Mouse (Mus musculus) right cerebral cortex, postnatal 10 days (tissue): ENCODE measurements at regions not wholly inside any gene's neighbourhood (a gene's known extent, or its start where the extent isn't known, plus 50 kb on each side); places are given as distances from the start of the nearest gene placed in this dataset.

Experiments used
- DNase-seq, 2 experiments: peaks; one replicate each; pipeline ENCODE4 v3.0.0; 2021; ENCODE audit warnings: low spot score in 2 of 2

DNA sequence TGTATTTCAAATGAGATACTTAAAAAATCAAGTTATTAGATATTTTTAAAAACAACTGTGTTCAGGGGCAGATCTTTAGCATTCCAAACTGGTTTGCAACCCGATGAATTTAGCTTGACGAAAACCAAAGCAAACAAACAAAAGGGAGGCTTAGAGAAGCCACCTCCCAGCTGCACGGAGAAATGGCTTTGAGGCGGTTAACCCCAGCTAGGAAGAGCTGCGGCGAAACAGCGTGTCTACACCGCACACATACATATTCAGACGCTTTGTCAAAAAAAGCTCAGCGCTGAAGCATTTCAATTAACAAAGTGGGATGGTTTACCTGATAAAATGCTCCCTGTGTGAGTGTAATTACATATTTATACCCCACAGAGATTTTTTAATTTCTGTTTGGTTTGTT is 123.0 kb upstream of the Ap5m1 start:
- no peak for DNase-seq

DNA sequence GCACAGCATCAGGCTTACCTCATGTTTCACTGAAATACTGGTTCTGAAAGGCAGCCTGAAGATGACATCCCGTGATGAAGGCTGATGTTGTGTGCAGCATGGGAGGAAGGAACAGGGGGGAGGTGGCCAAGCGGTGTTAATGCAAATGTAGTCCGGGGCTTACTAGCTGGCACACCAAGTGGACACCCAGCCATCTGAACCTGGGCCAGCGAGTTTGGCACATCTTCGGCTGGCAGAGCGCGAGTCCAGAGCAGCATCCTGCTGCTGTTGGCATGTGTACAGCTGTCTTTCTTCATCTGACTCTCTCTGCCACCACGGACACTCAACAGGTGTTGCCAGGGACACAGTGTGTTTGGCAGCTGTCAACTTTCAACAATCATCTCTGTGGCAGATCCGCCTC is 135.0 kb upstream of the Ap5m1 start:
- DNase-seq = peak; percentile 62 to 70

DNA sequence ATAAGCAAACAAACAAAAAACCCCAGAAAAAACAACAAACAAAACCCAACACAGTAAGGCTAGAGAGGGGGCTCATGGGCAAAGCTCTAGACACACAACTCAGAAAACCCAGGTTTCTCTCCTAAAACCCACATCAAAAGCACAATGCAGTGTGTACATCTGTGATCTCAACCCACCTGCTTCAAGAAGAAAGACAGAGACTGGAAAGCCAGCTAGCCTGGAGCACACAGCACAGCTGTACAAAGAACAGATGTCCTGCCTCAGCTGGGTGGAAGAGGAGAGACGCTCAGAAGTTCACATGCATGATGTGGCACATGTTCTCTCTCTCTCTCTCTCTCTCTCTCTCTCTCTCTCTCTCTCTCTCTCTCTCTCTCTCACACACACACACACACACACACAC is 140.0 kb upstream of the Ap5m1 start:
- DNase-seq = no peak

DNA sequence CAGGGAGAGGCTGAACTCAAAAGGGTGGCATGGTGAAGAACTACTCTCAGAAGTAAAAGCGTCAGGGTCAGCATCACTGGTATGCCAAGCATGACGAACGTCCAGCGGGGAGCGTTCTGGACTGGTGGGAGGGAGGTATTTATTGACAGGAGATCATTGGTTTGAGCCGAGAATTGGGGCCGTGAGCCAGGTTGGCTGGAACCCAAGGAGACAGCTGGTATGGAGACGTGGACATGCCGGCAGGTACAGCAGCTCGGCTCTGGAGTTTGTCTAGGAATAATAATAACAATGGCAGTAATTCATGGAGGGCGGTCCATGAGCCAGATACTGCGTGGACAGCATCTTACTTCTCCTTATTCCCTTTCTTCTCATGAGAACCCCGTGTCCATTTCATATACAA is 156.5 kb upstream of the Ap5m1 start:
- no peak for DNase-seq

DNA sequence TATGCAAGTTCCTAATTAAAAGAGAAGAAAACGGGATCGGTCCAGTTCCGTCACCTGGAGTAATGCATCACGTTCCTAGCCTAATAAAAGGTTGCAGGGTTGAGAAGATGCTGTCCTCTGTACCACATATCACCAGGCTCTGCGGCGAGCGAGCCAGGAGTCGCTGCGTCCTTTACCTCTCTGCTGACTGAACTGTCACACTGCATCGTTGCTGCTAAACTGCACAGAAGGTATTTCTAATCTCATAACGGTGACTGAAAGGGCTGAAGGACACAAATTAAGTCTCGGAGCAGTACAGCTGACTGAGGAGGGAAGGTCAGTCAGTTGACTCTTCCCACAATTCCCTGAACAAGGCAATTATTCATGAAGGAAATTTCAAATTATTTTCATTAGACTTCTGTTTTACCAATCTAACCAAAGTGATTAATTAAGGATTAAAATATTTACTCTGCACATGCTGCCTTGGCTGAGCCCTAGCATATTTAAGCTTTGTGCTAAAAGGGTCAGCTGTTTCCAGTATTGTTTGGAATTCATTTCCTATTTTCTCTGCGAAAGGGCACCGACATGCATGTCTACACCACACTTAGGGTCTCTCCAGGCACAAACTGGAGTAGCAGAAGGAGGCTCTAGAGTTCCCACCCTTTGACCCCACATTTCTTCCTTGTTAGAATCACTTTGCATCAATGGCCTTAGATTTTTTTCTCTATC is 157.8 kb upstream of the Ap5m1 start:
- no peak for DNase-seq

DNA sequence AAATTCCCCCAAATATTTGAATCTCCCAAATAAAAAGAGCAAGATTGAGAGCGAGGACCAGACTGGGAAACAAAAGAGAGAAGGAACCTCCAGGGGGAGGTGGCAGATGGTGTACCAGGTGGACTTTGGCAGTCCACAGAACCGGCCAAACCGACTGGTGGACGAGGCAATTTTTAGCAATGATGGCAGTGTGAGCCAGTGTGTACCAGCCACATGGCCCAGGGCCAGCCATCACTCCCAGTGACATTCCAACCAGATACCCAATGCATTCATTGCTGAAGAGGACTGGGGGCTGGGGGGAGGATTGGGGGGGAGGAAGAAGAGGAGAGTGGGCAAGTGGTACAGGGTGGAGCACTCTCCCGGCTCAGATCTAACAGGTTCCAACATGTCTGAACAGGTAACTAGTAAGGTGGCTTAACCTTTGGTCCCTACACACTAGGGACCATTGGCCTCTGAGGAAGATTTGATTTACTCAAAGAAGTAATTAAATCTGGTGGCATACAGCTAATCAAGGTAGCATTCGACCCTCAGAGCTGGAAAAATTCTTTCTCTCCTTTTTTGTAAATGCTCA is 158.4 kb upstream of the Ap5m1 start:
- peak in 1 of 2 experiments; percentile 23 for DNase-seq

- DNase-seq = no peak
Observed at GRCm38 (mm10) chr14:48906956-48907355, 158.9 kb upstream of the Ap5m1 start.

DNA sequence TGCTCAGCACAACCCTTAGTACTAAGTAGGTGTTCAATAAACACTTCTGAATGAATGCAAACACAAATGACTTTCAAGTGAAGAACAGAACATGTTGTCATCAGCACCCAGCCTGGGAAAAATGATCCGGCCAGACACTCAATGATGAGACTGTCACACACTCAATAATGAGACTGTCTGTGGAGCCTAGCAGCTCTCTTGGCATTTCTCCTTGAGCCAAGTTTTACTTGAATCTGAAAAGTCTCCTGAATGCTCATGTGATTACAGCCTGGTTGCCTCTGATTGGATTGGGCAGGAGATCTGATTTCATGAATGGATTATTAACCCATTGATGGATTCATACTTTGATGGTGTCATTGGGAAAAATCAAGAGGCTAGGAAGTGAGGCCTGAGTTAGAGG is 161.3 kb upstream of the Ap5m1 start:
- no peak for DNase-seq

DNA sequence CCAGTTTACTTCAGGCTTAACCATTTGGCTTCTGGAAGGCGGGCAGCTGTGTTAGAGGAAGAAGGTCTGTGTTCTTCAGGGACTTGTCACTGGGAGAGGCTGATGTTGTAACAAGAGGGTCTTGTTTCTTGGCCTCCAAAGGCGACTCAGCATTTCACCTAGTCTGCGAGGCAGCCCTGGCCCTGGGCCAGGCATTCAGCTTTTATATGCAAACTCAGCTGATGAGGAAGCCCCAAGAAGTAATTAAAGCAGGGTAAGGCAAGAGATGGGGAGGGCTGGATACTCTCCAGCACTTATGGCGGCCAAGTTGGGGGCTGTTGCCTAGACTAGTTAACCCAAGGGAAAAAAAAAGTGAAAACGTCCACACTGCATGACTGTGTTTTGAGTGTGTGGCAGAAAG is 162.4 kb upstream of the Ap5m1 start:
- peak; percentile 38 to 54 for DNase-seq

- DNase-seq = no peak
Observed at GRCm38 (mm10) chr14:48900201-48900600, 165.7 kb upstream of the Ap5m1 start.

DNA sequence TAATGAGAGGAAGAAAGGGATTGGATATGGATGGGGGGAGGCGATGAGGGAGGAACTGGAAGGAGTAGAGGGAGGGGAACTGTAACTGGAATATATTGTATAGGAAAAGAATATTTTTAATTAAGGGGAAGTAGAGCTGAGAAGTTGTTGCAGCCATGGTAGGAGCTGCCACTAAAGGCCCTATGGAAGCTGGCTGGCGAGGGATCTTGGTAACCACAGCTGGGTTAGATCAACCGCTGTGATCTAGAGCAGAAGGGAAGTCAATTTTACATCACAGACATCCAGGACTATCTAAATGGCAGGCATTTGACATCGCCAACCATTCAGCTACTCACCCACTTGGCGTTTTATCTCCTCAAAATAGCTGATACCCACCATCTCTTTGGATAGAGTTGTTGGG is 168.8 kb upstream of the Ap5m1 start:
- DNase-seq = no peak

- DNase-seq = no peak
Observed at GRCm38 (mm10) chr14:48896235-48896634, 169.7 kb upstream of the Ap5m1 start.

GRCm38 (mm10) chr14:48891216-48891615 is 174.7 kb upstream of the Ap5m1 start:
- DNase-seq = no peak

- DNase-seq = peak in 1 of 2 experiments; percentile 28
Observed at GRCm38 (mm10) chr14:48888954-48889353, 176.9 kb upstream of the Ap5m1 start.

- DNase-seq = no peak
Observed at GRCm38 (mm10) chr14:48880041-48880440, 185.9 kb upstream of the Ap5m1 start.

DNA sequence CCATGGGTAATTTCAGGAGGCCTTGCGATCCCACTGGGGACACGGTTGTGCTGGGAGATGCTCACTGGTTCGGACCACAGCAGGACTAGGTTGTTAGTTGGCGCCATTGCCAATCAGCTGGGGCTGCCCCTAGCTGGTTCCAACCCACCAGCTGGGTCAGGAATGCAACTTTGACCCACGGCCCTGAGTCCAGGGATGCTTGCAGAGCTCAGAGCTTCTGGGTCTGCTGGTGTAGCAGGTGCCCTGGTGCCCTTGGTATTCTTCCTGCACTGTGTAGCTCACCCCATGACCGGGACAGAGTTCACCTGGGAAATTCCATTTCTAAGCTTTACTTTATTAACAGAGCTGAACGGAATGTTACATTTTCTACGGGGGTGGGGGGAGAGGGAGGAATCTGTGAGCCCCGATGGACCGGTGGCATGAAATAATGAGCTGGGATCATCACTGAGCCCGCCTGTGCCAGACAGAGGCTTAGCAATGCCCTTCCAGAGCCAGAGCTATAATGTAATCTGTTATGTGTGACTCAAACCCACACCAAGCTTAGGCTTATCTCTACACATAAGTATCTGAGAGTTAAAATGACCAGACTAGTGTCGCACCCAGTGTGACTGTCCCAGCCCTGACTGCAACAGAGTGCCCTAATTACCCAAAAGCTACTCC is 187.8 kb upstream of the Ap5m1 start:
- DNase-seq = no peak

GRCm38 (mm10) chr14:48871313-48871712 is 194.6 kb upstream of the Ap5m1 start:
- no peak for DNase-seq

- no peak for DNase-seq
Observed at GRCm38 (mm10) chr14:48869956-48870355, 195.9 kb upstream of the Ap5m1 start.

- no peak for DNase-seq
Observed at GRCm38 (mm10) chr14:48855453-48855852, 181.8 kb upstream of the Otx2 start.

- DNase-seq = no peak
Observed at GRCm38 (mm10) chr14:48854188-48854924, 180.7 kb upstream of the Otx2 start.

GRCm38 (mm10) chr14:48853479-48854187 is 180.0 kb upstream of the Otx2 start:
- DNase-seq = no peak

DNA sequence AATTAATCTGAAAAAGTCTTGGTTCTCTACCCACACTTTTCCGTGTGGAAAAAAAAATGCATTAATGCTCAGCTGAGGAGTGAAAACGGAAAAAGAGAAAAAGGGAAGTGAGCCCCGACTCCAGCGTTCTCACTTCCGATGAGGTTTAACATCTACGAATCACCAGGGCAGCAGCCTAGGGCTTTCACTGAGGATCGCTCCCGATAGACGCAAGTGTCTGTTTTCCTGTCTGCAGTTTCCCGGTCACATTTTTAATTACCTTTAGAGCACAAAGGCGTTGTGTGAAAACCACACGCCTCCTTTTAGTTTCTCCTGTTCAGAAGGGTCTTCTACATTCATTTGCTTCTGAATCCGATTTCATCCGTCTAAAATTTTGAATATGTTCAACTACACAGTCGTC is 179.2 kb upstream of the Otx2 start:
- no peak for DNase-seq
